Mouse (Mus musculus): ENCODE results near the gene Zfp949.
A peak's percentile ranks its signal among the peaks of the same experiment; 100 is the strongest.
"Not testable (repeated sequence)": the region's sequence is repeated elsewhere in the genome, so short reads cannot be mapped to it uniquely, and the experiment has no call there.

Gene Zfp949

DNA sequence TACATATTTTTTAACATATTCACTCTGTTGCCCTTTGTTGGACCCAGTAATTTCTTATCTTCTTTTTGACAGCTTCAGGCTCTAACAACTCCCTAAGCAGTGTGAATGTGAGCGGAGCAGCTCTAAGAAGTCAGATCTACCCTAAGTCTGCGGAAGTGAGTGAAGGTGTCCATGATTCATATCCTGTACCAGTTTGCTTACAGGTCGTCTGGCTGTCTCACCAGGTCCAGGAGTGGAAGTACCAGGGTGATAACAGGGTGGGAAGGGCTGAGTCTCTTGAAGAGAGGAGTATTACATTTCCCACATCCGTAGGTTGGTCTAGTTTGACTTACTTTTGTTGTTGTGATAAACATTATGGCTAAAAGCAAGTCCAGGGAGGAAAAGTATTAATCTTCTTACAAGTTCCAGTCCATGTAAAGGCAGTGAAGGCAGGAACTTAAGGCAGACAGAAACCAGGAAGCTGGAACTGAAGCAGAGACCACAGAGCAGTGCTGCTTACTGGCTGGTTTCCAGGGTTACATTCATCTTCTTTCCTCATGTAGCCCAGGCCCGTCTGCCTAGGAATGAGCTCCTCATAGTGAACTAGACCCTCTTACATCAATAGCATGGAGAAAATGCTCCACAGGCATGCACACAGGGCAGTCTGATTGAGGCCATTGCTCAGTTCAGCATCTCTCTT is 8.1 kb upstream of the Zfp949 start:
- no peak for DNase-seq (ENCODE audit: low read depth, low spot score)

DNA sequence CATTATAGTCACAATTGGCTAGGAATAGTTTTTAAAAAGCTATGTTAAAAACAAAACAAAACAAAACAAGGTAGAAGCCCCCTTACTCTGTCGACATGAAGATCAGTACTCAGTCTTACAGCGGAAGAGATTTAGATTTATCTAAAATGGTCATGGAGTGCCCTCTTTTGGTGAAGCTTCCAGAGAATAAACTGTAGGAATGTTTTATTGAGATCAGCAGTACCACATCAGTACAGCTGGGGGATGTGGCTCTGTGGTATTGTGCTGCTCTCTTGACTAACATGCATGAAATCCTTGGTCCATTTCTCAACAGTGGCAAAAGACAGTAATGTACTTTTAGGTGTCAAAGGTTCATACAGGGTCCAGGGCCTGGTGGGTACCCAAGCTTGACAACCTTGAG is 5.0 kb upstream of the Zfp949 start:
- DNase-seq (ENCODE audit: low read depth, low spot score): peak; percentile 55

DNA sequence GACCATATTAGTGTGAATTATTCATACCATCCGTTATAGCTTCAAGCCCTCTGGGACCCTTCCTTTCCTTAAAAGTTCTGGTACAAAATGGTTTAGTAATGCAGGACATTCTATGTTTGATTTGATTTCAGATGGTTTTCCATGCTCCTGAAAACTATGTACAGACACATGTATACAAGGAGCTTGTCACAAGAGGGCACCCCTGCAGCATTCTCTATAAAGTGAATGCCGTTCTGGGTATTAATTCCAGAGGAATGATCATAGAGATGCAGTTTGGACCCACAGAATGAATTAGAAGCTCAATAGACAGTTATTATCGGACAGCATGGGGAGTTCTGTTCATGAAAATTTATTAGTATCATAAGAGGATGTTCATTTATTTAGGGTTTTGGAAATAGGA is 2.3 kb upstream of the Zfp949 start:
- DNase-seq (ENCODE audit: low read depth, low spot score): no peak

DNA sequence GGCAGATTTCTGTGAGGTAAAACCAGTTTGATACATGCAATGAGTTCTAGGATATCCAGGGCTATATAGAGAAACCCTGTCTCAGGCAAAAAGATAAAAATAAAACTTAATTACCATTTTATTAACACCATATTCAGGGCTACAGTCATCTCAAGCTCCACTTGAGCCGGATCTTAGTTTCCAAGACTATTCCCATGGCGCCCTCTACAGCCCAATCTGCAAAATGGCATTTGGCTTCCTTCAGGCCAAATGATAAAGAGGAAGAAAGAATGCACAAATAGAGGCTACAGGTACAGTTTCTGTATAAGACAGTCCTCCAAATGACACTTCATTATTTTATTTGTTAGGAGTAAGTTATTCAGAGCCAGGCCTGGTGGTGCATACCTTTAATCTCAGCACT is 1.7 kb upstream of the Zfp949 start:
- DNase-seq (ENCODE audit: low read depth, low spot score): peak; percentile 76

- DNase-seq (ENCODE audit: low read depth, low spot score): no peak
These were observed 1.2 kb upstream of the Zfp949 start for GRCm38 (mm10) chr9:88546657-88547056.

DNA sequence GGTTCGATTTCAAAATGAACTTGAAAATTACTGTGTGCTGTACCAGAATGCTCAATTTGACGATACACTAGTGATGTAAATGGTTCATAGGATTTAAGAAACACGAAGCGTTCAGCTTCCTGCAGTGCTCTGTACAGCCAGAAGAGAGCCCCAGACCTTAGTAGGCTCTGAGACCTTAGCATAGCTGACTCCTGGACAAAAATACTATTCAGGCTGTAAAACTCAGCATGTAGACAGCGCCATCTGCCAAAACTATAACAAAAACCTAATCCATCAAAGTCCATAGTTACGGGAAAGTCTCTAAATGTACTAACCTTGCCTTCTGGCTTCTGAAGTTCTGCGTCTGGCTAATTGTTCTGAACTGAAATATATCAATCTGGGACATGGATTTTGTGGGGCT is 550 bp upstream of the Zfp949 start:
- DNase-seq (ENCODE audit: low read depth, low spot score): peak; percentile 61

DNA sequence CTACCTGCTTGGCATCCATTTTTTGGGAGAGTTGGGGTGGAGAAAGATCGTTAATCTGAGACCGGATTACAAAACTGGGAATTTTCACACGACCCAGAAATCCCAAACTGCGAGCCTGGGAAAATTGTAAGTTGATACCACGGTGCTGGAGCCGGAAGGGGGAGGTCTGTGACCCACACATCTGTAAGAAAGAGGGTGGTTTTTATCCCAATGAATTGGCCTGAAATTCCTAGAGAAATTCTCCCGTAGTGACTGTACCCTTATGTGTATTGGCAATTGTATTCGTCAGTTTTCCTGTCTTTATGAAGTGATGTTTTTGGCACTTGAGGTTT is 760 bp downstream of the Zfp949 start:
- DNase-seq (ENCODE audit: low read depth, low spot score): no peak

GRCm38 (mm10) chr9:88553071-88553470 is 5.3 kb downstream of the Zfp949 start:
- no peak for DNase-seq (ENCODE audit: low read depth, low spot score)

DNA sequence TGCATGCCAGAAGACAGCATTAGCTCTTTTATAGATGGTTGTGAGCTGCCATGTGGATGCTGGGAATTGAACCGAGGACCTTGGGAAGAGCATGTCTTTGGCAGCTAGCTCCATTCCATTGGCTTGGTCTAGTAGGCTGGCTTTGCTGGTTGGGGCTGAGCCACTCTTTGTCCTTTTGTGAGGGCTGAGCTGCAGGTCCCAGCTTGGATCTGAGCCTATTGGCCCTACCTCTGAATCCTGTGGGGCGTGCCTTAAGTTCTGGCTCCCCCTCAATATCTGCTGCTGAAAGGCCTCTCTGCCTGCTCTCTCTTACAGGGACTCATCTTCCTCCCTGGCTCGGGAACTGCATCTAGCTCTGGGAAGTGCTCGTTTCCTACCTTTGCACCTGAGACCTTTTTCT is 10.3 kb downstream of the Zfp949 start:
- no peak for DNase-seq (ENCODE audit: low read depth, low spot score)

- DNase-seq (ENCODE audit: low read depth, low spot score): not testable (repeated sequence)
These were observed 13.7 kb downstream of the Zfp949 start for GRCm38 (mm10) chr9:88561476-88561875.

DNA sequence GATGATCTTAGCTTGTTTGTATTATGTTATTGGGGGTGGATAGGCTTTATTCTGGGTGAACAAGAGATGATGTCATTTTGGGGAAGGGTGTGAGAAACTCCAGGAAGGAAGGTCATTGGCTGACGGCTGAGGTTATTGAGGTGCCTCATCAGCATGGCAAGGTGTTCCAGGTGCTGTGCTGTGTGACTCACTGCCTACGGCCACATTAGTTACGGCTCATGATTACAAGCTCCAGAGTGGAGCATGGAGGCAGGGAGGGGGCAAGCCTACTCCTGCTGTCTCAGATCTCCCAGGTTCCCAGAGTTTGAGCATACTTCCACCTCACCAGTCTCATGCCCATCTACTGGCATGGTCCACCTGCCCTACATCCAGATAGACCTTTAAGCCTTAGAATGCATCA is 22.7 kb downstream of the Zfp949 start:
- not testable (repeated sequence) for DNase-seq (ENCODE audit: low read depth, low spot score)

DNA sequence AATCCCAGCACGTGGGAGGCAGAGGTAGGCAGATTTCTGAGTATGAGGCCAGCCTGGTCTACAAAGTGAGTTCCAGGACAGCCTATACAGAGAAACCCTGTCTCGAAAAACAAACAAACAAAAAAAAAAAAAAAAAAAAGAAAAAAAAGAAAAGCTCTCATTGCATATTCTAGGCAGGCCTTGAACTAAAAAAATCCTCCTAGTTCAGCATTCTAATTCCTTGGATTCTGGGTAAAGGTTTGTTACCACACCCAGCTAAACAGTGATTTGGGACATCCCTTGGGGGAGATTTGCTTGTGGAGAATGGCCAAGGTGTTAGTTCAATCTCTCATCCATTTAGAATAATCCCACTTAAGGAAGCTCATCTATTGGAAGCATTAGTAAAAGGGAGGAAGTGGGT is 32.8 kb downstream of the Zfp949 start, which contains the start of gene Trim43a:
Gene Trim43a (plus strand): TSS at position 301 of the 400 bp plus-strand sequence.
- DNase-seq (ENCODE audit: low read depth, low spot score): not testable (repeated sequence)

DNA sequence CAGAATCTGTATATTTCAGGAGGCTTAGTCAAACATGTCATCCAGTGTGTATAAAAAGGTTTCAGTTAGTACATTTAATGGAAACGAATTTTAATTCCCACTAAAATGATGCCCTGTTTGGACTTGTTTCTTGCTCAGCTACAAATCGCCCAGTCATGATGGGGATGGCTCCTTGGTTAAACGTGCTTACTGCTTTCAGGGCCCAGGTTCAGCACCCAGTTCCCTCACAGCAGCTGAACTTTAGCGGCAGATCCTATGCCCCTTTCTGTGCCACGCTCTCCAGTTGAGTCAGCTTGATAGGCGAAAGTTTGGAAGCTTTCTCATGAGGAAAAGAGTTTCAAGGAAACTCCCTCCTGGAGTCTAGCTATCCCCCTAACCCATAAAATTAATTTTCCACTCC is 45.9 kb downstream of the Zfp949 start:
- DNase-seq (ENCODE audit: low read depth, low spot score): not testable (repeated sequence)

DNA sequence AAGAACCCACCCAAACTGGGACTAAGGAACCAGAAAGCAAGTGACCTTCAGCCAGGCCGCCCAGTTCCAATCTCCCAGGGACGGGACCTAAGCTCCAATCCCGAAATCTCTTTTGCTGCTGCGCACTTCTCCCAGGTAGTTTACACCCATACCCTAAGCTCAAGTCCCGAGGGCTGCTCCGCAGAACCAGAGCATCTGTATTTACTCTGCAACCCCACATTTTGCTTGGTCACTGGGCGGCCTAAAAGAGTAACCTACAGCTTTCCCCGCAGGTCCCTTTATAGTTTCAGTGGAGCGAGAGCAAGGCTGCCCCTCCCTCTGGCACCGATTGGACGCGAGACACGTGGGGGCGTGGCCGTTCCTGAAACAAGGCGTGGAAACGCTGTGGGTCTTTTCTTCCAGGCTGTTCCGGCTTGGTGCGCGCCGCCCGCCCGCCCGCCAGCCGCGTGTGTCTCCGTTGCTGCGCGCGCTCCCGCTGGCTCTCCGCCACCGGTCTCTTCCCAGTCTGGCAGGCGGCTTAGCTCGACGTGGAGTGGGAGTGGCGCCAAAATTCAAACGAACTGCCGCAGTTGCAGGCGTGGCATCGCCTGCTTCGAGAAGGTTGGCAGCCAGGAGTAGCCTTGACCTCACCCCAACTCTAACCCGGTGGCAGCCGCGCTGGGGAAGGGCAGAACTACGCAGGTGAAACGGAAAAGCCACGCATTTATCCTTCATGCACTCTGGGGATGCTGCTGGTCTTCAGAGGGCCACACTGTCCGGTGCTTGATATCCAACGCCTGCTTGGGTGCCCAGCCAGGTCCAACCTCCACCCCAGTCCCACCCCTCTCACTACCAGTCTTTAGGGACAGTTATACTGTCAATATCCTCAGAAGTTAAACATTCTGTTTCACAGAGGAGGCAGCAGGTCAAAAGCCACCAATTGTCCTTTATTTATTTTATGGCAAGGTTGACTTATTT is 51.7 kb downstream of the Zfp949 start:
- peak; percentile 99 for DNase-seq (ENCODE audit: low read depth, low spot score)
